Mouse (Mus musculus): ENCODE data around the gene Nle1. TPM values are rescaled to one million over a fixed set of nuclear protein-coding genes. Genes with fewer than 3 reads are reported as not detected.

The Nle1 gene
- polyA plus RNA-seq, 1 experiment from 2014 or later: 13.6 TPM

- Histone ChIP-seq H3K27ac (replicated peaks) (no peak overlapping the region), H3K36me3 (replicated peaks) (0 out of 2 replicates have a peak, but pooled peaks cover 6% of the 10 kb centered on the region), H3K4me1 (replicated peaks) (peaks cover 23% of the 10 kb centered on the region), H3K27me3 (peaks cover 43% of the 10 kb centered on the region), H3K9ac (no peak overlapping the region), H3K4me2 (no peak overlapping the region), H3K4me3 (replicated peaks) (no peak overlapping the region), H3K9me3 (replicated peaks) (no peaks in the 10 kb centered on the region)
- no peak for ATAC-seq (ENCODE audit: insufficient read depth)
- 57% methylated on average over 11 of the region's 11 CpGs for WGBS (ENCODE audit: insufficient replicate concordance)
These were observed 2.6 kb upstream of the Nle1 start for GRCm38 (mm10) chr11:82910679-82911389.

- Histone ChIP-seq H3K27me3 (peaks cover 43% of the 10 kb centered on the region), H3K36me3 (replicated peaks) (peaks cover 11% of the 10 kb centered on the region; the same call in 1 of the 2 replicates), H3K9ac (no peak within 1 kb of the TSS), H3K9me3 (replicated peaks) (no peaks in the 10 kb centered on the region), H3K4me2 (no peak within 1 kb of the TSS), H3K4me3 (replicated peaks) (no peak within 1 kb of the TSS), H3K27ac (replicated peaks) (no peak within 1 kb of the TSS), H3K4me1 (replicated peaks) (peaks cover 29% of the 10 kb centered on the region)
- WGBS (ENCODE audit: insufficient replicate concordance): 74% methylated on average over 4 of the region's 4 CpGs
- ATAC-seq (ENCODE audit: insufficient read depth): no peak
These were observed 2.0 kb upstream of the Nle1 start, which contains the start of gene Unc45b for GRCm38 (mm10) chr11:82910250-82910649. Gene Unc45b, plus strand, starts transcription at chr11:82910550.

GRCm38 (mm10) chr11:82908608-82908989, 388 bp upstream of the Nle1 start:
- H3K9me3 ChIP-seq (replicated peaks): no peaks in the 10 kb centered on the region
- H3K36me3 ChIP-seq (replicated peaks): peaks cover 27% of the 10 kb centered on the region
- no peak overlapping the region for H3K27ac ChIP-seq (replicated peaks)
- peak overlapping the region; percentile 91 for H3K4me2 ChIP-seq
- H3K4me3 ChIP-seq (replicated peaks): peak overlapping the region; percentile 68
- no peak for ATAC-seq (ENCODE audit: insufficient read depth)
- H3K4me1 ChIP-seq (replicated peaks): peaks cover 32% of the 10 kb centered on the region
- H3K27me3 ChIP-seq: peaks cover 33% of the 10 kb centered on the region
- H3K9ac ChIP-seq: peak overlapping the region; percentile 48; the same call in 1 of the 2 replicates
- WGBS (ENCODE audit: insufficient replicate concordance): 36% methylated on average over 10 of the region's 10 CpGs

- H3K27me3 ChIP-seq: 0 out of 2 replicates have a peak, but pooled peaks cover 12% of the 10 kb centered on the region
- peaks cover 55% of the 10 kb centered on the region for H3K36me3 ChIP-seq (replicated peaks)
- no peaks in the 10 kb centered on the region for H3K9me3 ChIP-seq (replicated peaks)
- 75% methylated on average over 5 of the region's 5 CpGs for WGBS (ENCODE audit: insufficient replicate concordance)
- H3K9ac ChIP-seq: no peak overlapping the region
- H3K4me2 ChIP-seq: no peak overlapping the region
- H3K4me1 ChIP-seq (replicated peaks): peaks cover 32% of the 10 kb centered on the region
- no peak overlapping the region for H3K27ac ChIP-seq (replicated peaks)
- ATAC-seq (ENCODE audit: insufficient read depth): no peak
- H3K4me3 ChIP-seq (replicated peaks): no peak overlapping the region
These were observed 2.4 kb downstream of the Nle1 start for GRCm38 (mm10) chr11:82905816-82906215.

GRCm38 (mm10) chr11:82904952-82905351, 3.3 kb downstream of the Nle1 start:
- H3K27me3 ChIP-seq: 0 out of 2 replicates have a peak, but pooled peaks cover 5% of the 10 kb centered on the region
- WGBS (ENCODE audit: insufficient replicate concordance): 51% methylated on average over 8 of the region's 8 CpGs
- H3K4me3 ChIP-seq (replicated peaks): no peak overlapping the region
- no peak for ATAC-seq (ENCODE audit: insufficient read depth)
- H3K9me3 ChIP-seq (replicated peaks): no peaks in the 10 kb centered on the region
- H3K36me3 ChIP-seq (replicated peaks): peaks cover 60% of the 10 kb centered on the region
- peaks cover 32% of the 10 kb centered on the region for H3K4me1 ChIP-seq (replicated peaks)
- H3K27ac ChIP-seq (replicated peaks): no peak overlapping the region
- no peak overlapping the region for H3K9ac ChIP-seq
- no peak overlapping the region for H3K4me2 ChIP-seq

- Histone ChIP-seq H3K36me3 (replicated peaks) (peaks cover 63% of the 10 kb centered on the region), H3K4me2 (no peak overlapping the region), H3K4me1 (replicated peaks) (peaks cover 20% of the 10 kb centered on the region), H3K4me3 (replicated peaks) (no peak overlapping the region), H3K9ac (no peak overlapping the region), H3K27ac (replicated peaks) (no peak overlapping the region), H3K9me3 (replicated peaks) (no peaks in the 10 kb centered on the region), H3K27me3 (no peaks in the 10 kb centered on the region)
- 85% methylated on average over 20 of the region's 20 CpGs for WGBS (ENCODE audit: insufficient replicate concordance)
- no peak for ATAC-seq (ENCODE audit: insufficient read depth)
These were observed 6.5 kb downstream of the Nle1 start for GRCm38 (mm10) chr11:82901606-82902310.

GRCm38 (mm10) chr11:82899720-82900119, 8.5 kb downstream of the Nle1 start:
- 83% methylated on average over 5 of the region's 5 CpGs for WGBS (ENCODE audit: insufficient replicate concordance)
- H3K27ac ChIP-seq (replicated peaks): no peak overlapping the region
- H3K4me1 ChIP-seq (replicated peaks): 0 out of 2 replicates have a peak, but pooled peaks cover under 1% of the 10 kb centered on the region
- no peak overlapping the region for H3K4me3 ChIP-seq (replicated peaks)
- peaks cover 47% of the 10 kb centered on the region for H3K36me3 ChIP-seq (replicated peaks)
- no peaks in the 10 kb centered on the region for H3K9me3 ChIP-seq (replicated peaks)
- no peak overlapping the region for H3K4me2 ChIP-seq
- ATAC-seq (ENCODE audit: insufficient read depth): no peak
- no peak overlapping the region for H3K9ac ChIP-seq
- no peaks in the 10 kb centered on the region for H3K27me3 ChIP-seq

- Histone ChIP-seq H3K4me3 (replicated peaks) (no peak overlapping the region), H3K4me1 (replicated peaks) (no peaks in the 10 kb centered on the region), H3K27ac (replicated peaks) (no peak overlapping the region), H3K27me3 (no peaks in the 10 kb centered on the region), H3K9me3 (replicated peaks) (no peaks in the 10 kb centered on the region), H3K9ac (no peak overlapping the region), H3K4me2 (no peak overlapping the region), H3K36me3 (replicated peaks) (peaks cover 25% of the 10 kb centered on the region)
- WGBS (ENCODE audit: insufficient replicate concordance): 64% methylated on average over 10 of the region's 10 CpGs
- ATAC-seq (ENCODE audit: insufficient read depth): no peak
These were observed 10.7 kb downstream of the Nle1 start for GRCm38 (mm10) chr11:82897478-82897877.

GRCm38 (mm10) chr11:82891936-82892335, 16.3 kb downstream of the Nle1 start, which contains the start of gene Fndc8:
Gene Fndc8, plus strand, starts transcription at chr11:82892124.
- WGBS (ENCODE audit: insufficient replicate concordance): 39% methylated on average over 7 of the region's 7 CpGs
- no peak for ATAC-seq (ENCODE audit: insufficient read depth)
- H3K36me3 ChIP-seq (replicated peaks): no peaks in the 10 kb centered on the region
- no peak within 1 kb of the TSS for H3K9ac ChIP-seq
- peaks cover 10% of the 10 kb centered on the region for H3K27me3 ChIP-seq
- no peak within 1 kb of the TSS for H3K4me2 ChIP-seq
- H3K9me3 ChIP-seq (replicated peaks): no peaks in the 10 kb centered on the region
- peaks cover 31% of the 10 kb centered on the region for H3K4me1 ChIP-seq (replicated peaks)
- no peak within 1 kb of the TSS for H3K4me3 ChIP-seq (replicated peaks)
- no peak within 1 kb of the TSS for H3K27ac ChIP-seq (replicated peaks)

GRCm38 (mm10) chr11:82890342-82890762, 17.9 kb downstream of the Nle1 start, which contains the start of gene Rad51d:
Gene Rad51d, minus strand, starts transcription at chr11:82890614.
- ATAC-seq (ENCODE audit: insufficient read depth): peak; percentile 91
- Histone ChIP-seq H3K27me3 (peaks cover 10% of the 10 kb centered on the region), H3K9ac (peak within 1 kb of the TSS; percentile 74), H3K9me3 (replicated peaks) (no peaks in the 10 kb centered on the region), H3K4me3 (replicated peaks) (peak within 1 kb of the TSS; percentile 78), H3K4me2 (peak within 1 kb of the TSS; percentile 86), H3K4me1 (replicated peaks) (peaks cover 31% of the 10 kb centered on the region), H3K27ac (replicated peaks) (peak within 1 kb of the TSS; percentile 58), H3K36me3 (replicated peaks) (no peaks in the 10 kb centered on the region)
- WGBS (ENCODE audit: insufficient replicate concordance): 1% methylated on average over 26 of the region's 26 CpGs
